Mouse (Mus musculus) macrophage (primary cell): ENCODE measurements around the gene Rnf149. TPM values are rescaled to one million over a fixed set of nuclear protein-coding genes. Genes with fewer than 3 reads are reported as not detected.
A peak's percentile ranks its signal among the peaks of the same experiment; 100 is the strongest.

Source experiments
- H3K27ac ChIP-seq: fragments of 350-480 bp; formaldehyde crosslinking; 2 replicates; pipeline ENCODE4 v1.9.0; 2021
- H3K36me3 ChIP-seq: fragments of 350-480 bp; formaldehyde crosslinking; 2 replicates; pipeline ENCODE4 v1.9.0; 2021; ENCODE audit errors: inconsistent target
- H3K4me3 ChIP-seq: fragments of 350-480 bp; formaldehyde crosslinking; 2 replicates; pipeline ENCODE4 v1.9.0; 2021; ENCODE audit errors: inconsistent target
- H3K79me2 ChIP-seq: fragments of 350-480 bp; formaldehyde crosslinking; 2 replicates; pipeline ENCODE4 v1.9.0; 2021; ENCODE audit errors: inconsistent target
- WGBS: methylation state at CpG from one replicate; pipeline ENCODE4 v1.1.7; 2026; ENCODE audit warnings: inconsistent platforms; ENCODE audit not compliant: missing documents; 5-methylcytosine and 5-hydroxymethylcytosine counted together
- polyA plus RNA-seq: library from polyadenylated mRNA; stranded (reverse); fragments of 250-400 nt; gene quantifications from 3 replicates; pipeline ENCODE4 v1.2.4, GENCODE M21; 2018; ENCODE audit warnings: inconsistent platforms

Rnf149 gene
- polyA plus RNA-seq, 1 experiment from 2014 or later, result 137 TPM

DNA sequence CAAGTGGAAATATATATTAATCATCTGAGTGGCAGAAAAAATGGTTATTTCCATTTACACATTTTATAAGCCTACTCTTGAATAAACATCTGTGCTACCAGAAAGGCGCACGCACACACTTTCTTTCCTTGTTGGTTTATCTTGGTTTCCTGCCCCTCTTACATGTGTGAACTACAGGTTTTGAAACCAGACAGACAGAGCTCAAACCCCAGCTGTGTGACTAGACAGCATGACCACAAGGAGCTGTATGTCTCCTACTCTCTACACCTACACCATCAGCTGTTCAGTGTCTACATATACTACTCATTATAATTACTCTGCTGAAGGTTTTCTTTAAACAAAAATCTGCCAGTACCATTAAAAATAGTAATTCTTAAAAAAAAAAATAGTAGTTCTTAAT is 18.2 kb downstream of the Rnf149 start:
- H3K79me2 ChIP-seq, result peaks cover 99% of the 10 kb centered on the region
- H3K4me3 ChIP-seq, result no peak overlapping the region
- H3K36me3 ChIP-seq, result peaks cover 85% of the 10 kb centered on the region
- WGBS, result 89% methylated on average over 2 of the region's 2 CpGs
- no peak overlapping the region for H3K27ac ChIP-seq

DNA sequence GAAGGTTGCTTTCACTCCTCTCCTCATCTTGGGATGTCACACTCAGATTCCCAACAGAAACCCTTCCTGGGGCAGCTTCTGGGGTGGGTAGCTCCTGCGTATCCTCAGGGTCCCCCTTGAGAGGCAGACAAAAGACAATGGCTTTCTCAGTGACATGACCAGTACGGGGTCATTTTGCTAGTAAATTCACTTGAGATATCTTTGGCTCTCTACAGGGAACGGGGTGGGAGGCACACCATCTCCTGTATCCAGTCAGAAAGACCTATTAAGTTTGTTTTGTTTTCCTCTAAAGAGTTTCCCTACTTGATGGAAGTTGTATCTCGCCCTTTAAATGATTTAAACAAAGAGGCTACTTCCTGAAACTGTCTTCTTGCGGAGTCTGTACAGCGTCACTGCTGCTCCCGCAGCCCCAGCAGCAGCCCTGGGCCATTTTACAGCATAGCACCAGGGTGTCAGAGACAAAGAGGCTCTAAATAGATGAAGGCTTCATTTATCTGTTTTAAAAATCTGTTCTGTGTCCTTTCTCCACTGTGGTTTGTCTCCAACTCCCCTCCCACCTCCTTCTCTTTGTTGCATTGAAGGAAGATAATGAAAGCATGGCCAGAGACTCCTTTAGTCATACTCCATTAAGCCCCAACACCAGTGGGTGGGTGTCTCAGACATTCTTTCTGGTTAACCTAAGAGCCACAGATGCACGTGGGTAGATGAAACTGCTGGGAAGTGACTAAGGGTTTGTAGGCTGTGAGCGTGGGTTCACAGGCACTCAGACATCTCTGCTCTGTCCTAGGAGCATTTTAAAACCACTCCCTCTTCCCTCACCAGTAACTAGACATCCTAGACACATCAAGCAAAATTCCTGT is 21.4 kb downstream of the Rnf149 start:
- Histone ChIP-seq H3K4me3 (no peak overlapping the region), H3K36me3 (peaks cover 87% of the 10 kb centered on the region), H3K27ac (no peak overlapping the region), H3K79me2 (peaks cover 87% of the 10 kb centered on the region; the same call in 1 of the 2 replicates)
- 75% methylated on average over 9 of the region's 9 CpGs for WGBS

DNA sequence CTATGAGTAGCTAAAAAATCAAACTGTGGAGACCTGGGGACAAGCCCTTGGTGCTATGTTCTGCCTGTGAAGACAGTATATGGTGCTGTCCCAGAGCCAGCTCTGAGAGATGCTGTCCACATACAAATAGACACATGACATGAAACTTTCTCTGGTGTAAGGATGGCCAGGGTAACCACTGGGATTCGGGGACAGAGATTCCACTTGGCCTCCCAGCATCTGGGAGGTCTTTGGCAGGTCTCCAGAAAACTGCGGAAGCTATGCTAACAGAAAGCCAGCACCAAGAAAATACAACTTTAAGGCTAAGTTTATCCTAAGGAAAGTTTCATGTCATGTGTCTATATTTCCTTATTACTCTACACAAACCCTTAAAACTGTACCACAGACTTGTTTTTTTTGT is 27.4 kb downstream of the Rnf149 start:
- H3K27ac ChIP-seq, result no peak overlapping the region
- peaks cover 73% of the 10 kb centered on the region for H3K36me3 ChIP-seq
- 79% methylated on average over 2 of the region's 2 CpGs for WGBS
- H3K79me2 ChIP-seq, result peaks cover 27% of the 10 kb centered on the region; the same call in 1 of the 2 replicates
- no peak overlapping the region for H3K4me3 ChIP-seq

DNA sequence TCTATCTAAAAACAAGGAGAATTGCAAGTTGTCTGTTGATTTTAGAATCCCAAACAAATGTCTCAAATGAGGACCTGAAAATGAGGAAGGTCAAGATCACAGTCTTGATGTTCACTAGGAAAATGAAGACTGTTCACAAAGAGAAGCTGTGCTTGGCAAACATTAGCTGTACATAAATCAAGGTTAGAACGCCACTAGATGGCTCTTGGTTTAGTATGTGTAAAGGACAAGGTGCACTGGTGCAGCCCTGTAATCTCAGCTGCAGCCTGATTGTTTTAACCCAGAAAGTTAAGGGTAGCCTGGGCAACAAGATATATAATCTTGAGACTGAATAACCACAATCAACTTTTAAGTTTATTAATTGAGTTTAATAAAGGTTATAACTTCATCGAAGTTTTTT is 30.0 kb downstream of the Rnf149 start:
- H3K79me2 ChIP-seq, result peaks cover 4% of the 10 kb centered on the region; the same call in 1 of the 2 replicates
- WGBS, result 52% methylated on average over 2 of the region's 2 CpGs
- no peak overlapping the region for H3K27ac ChIP-seq
- H3K36me3 ChIP-seq, result peaks cover 50% of the 10 kb centered on the region
- no peak overlapping the region for H3K4me3 ChIP-seq

DNA sequence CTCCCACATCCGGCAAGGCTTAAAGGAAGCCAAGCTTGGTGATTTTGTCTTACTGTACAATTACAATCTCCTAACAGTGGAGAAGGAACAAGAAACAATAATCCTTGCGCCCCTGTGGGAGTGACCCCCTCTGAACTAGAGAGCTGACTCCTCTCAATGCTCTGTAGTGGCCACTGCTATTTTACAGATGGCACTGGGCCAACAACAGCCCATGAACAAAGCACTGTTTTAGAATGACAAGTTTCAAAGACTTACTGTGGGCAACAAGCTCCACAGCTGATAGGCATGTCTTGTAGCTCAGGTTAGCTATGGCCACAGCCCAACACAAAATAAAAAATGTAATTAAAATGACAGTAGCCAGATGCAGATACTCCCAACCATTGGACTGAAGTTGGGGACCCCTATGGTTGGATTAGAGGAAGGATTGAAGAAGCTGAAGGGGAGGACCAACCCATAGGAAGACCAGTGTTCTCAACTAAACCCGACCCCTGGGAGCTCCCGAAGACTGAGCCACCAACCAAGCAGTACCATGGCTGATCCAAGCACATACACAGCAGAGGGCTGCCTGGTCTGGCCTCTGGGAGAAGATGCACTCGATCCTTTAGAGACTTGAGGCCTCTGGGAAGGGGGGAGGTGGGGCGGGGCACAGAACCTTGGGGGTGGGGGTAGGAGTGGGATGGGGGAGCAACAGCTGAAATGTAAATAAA is 30.9 kb downstream of the Rnf149 start:
- 96% methylated on average over 6 of the region's 6 CpGs for WGBS
- Histone ChIP-seq H3K27ac (no peak overlapping the region), H3K4me3 (no peak overlapping the region), H3K79me2 (no peaks in the 10 kb centered on the region; the same call in 1 of the 2 replicates), H3K36me3 (peaks cover 42% of the 10 kb centered on the region)

DNA sequence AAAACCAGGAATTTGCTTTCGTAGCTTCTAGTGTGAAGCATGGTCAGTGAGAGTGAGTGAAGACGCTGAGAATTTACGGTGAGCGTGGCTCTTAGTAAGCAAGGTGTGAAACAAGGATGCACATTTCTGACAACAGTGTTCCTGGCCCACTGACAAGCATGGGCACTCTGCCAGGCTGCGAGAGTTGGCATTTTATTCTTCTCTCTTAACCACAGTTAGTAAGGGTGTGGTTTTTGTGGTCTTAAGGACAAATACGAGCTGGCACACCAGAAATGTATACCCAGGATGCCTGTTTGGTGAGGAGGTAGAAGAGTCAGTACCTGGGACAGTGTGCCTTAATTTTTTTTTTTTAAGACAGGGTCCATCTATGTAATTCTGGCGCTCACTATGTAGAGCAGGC is 31.6 kb downstream of the Rnf149 start:
- H3K27ac ChIP-seq, result no peak overlapping the region
- H3K36me3 ChIP-seq, result peaks cover 41% of the 10 kb centered on the region
- WGBS, result 49% methylated on average over 7 of the region's 7 CpGs
- H3K79me2 ChIP-seq, result no peaks in the 10 kb centered on the region
- no peak overlapping the region for H3K4me3 ChIP-seq

DNA sequence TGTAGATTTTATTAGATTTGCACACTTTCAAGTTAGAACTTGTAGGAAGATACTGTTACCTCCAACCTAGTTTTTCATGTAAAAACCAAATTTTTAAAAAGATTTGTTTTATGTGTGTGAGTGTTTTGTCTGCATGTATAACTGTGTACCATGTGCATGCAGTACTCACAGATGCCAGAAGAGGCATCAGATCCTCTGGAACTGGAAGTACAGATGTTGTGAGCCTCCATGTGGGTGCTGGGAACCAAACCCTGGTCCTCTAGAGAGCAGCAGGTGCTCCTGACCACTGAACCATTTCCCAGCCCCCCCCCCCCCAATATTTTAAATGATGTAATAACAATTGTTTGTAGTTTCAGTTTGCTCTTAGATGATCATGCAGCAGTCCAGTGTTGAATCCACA is 36.6 kb downstream of the Rnf149 start:
- H3K27ac ChIP-seq, result no peak overlapping the region
- peaks cover 43% of the 10 kb centered on the region for H3K36me3 ChIP-seq
- H3K4me3 ChIP-seq, result no peak overlapping the region
- H3K79me2 ChIP-seq, result peaks cover 27% of the 10 kb centered on the region

DNA sequence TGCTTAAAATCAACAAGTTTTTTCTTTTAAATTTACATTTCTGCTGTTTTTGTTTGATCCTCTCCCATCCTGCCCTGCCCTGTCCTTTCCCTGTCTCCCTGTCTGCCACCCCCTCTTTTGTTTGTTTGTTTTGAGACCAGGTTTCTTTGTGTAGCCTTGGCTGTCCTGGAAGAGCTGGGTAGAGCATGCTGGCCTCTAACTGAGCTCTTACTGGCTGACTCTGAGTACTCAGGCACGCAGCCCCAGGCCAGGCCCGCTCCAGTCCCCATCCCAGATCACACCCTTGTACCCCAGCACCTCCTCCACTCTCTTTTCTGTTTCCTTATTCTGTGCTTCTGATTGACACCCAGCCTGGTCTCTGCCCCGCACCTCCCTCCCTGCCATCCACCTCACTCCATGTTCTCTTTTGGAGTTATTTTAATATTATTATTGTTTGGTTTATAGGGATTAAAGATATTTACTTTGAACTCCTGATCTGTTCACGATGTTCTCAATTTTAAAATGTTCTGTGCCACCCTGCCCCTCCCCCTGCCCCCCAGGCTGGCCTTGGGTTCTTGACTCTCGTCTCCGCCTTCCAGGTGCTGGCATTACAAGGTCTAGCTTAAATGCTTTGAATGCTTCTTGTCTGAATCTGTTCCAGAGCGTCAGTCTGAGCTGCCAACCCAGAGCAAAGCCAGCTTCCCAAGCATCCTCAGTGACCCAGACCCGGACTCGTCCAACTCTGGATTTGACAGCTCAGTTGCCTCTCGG is 39.4 kb downstream of the Rnf149 start:
- H3K79me2 ChIP-seq, result peaks cover 27% of the 10 kb centered on the region
- H3K4me3 ChIP-seq, result no peak overlapping the region
- H3K27ac ChIP-seq, result no peak overlapping the region
- peaks cover 35% of the 10 kb centered on the region for H3K36me3 ChIP-seq
- 95% methylated on average over 10 of the region's 10 CpGs for WGBS

DNA sequence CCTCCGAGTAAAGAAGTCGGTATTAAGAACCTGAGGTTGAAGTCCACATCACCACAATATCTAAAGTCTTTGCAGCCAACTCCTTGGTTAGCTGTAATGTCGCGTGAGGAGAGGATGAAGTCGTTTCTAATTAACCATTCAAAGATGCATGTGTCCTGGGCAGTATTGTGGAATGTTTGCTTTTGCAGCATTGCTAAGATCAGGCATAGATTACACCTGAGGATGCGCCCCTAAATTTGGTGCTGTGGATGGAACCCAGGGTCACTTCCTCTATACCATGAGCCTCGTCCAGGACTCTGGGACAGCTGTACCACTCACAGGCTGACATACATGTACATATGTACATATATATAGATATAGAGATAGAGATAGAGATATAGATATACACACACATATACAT is 40.5 kb downstream of the Rnf149 start:
- Histone ChIP-seq H3K4me3 (peak overlapping the region; percentile 41), H3K36me3 (peaks cover 35% of the 10 kb centered on the region), H3K27ac (no peak overlapping the region), H3K79me2 (peaks cover 27% of the 10 kb centered on the region)
- 33% methylated on average over 6 of the region's 7 CpGs for WGBS

DNA sequence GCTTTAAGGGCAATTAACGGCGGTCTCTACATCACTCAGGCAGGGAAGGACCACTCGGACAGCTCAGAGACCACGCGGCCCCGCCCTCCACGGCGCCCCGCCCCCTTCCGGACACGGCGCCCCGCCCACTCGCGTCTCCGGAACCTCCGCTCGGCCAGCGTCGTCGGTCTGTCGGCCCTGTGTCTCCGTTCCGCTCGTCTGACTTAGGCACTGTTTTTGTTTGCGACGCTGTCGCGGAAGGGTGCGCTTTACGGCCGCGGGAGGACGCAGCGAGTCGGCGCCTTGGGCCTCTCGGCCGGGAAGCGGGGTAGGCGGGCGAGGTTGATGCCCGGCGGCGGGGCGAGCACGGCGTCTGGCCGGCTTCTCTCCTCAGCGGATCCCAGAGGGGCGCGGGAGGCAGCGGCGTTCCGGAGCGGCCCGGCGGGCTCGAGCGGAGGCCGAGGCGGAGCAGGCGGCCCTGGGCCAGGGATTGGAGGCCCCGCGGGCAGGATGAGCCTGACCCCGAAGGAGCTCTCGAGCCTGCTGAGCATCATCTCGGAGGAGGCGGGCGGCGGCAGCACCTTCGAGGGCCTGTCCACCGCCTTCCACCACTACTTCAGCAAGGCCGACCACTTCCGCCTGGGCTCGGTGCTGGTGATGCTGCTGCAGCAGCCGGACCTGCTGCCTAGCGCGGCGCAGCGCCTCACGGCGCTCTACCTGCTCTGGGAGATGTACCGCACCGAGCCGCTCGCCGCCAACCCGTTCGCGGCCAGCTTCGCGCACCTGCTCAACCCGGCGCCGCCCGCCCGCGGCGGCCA is 41.5 kb downstream of the Rnf149 start:
- peak overlapping the region; percentile 41 for H3K4me3 ChIP-seq
- peaks cover 31% of the 10 kb centered on the region for H3K36me3 ChIP-seq
- H3K27ac ChIP-seq, result no peak overlapping the region
- peaks cover 27% of the 10 kb centered on the region for H3K79me2 ChIP-seq
- under 1% methylated on average over 99 of the region's 100 CpGs for WGBS

DNA sequence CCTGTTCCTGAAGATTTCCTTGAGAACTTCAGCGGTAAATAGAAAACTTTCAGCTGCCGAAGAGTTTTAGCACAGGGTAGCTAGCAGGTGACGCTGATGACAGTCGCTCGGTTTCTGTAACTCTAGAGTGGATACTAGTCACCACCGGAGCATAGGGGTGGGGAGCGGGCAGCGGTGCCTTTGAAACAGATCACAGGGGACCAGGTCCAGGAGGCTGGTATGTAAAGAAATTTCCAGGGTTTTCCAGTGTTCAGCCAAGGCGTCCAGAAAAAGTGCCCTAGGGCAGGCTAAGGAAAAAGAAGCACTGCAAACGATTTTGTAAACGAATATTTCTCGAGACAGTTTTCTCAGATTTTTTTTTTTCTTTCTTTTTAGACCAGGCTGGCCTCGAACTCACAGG is 42.4 kb downstream of the Rnf149 start, which contains the start of gene Cnot11:
TSS of gene Cnot11 (plus strand) at position 162 of the 400 bp plus-strand sequence.
- H3K79me2 ChIP-seq, result peaks cover 27% of the 10 kb centered on the region
- H3K36me3 ChIP-seq, result peaks cover 22% of the 10 kb centered on the region
- H3K4me3 ChIP-seq, result peak within 1 kb of the TSS; percentile 41
- no peak within 1 kb of the TSS for H3K27ac ChIP-seq
- WGBS, result 70% methylated on average over 12 of the region's 13 CpGs

DNA sequence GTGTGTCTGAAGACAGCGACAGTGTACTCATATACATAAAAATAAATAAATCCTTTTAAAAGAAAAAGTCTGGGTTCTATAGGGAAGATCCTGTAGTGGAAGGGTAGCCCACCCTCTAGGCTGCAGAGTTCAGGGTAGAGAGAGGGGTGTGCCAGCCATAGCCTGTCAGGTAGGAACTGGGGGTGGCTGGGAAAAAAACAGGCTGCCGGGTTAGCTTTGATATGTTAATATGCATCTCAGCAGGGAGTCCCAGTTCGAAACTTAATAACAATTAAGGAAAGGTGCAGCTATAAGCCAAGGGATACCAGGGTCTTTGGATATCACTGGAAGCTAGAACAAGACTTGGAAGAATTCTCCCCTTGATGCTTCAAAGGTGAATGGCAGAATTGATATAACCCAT is 43.3 kb downstream of the Rnf149 start:
- peaks cover 27% of the 10 kb centered on the region for H3K79me2 ChIP-seq
- peaks cover 13% of the 10 kb centered on the region for H3K36me3 ChIP-seq
- H3K27ac ChIP-seq, result no peak overlapping the region
- H3K4me3 ChIP-seq, result no peak overlapping the region
- 66% methylated on average over 3 of the region's 3 CpGs for WGBS

DNA sequence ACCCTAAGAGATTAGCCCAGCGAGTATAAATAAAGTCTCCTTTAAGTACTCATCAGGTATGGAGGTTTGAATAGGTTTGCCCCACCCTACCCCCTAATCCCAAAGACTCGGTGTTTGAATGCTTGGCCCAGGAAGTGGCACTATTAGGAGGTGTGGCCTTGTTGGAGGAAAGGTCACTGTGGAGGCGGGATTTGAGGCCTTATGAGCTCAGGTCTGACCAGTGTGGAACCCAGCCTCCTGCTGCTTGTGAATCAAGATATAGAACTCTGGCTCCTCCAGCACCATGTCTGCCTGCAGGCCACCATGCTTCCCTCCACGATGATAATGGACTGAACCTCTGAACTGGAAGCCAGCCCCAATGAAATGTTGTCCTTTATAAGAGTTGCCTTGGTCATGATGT is 46.2 kb downstream of the Rnf149 start:
- no peak overlapping the region for H3K4me3 ChIP-seq
- H3K79me2 ChIP-seq, result no peaks in the 10 kb centered on the region
- 84% methylated on average over 4 of the region's 4 CpGs for WGBS
- H3K36me3 ChIP-seq, result no peaks in the 10 kb centered on the region
- no peak overlapping the region for H3K27ac ChIP-seq
